Mouse (Mus musculus): ENCODE measurements around the gene Prkag2. TPM values are rescaled to one million over a fixed set of nuclear protein-coding genes. Genes with fewer than 3 reads are reported as not detected.

Prkag2 gene
- total RNA-seq (2021) = 100 to 1,000 TPM; 159 to 167 TPM

- DNase-seq (ENCODE audit: extremely low spot score in 1 of 2, low spot score in 1 of 2) = peak; percentile 24 to 38
These were observed at the start of gene Prkag2 for GRCm38 (mm10) chr5:25100516-25101125. Gene Prkag2 (minus strand): TSS chr5:25100642.

- no peak for DNase-seq (ENCODE audit: extremely low spot score in 1 of 2, low spot score in 1 of 2)
These were observed 49.0 kb upstream of the Prkag2 start for GRCm38 (mm10) chr5:25149331-25149965.

GRCm38 (mm10) chr5:25146705-25147104 lies 46.3 kb upstream of the Prkag2 start:
- no peak for DNase-seq (ENCODE audit: extremely low spot score in 1 of 2, low spot score in 1 of 2)

GRCm38 (mm10) chr5:25127865-25128264 lies 27.4 kb upstream of the Prkag2 start:
- DNase-seq (ENCODE audit: extremely low spot score in 1 of 2, low spot score in 1 of 2) = no peak

- no peak for DNase-seq (ENCODE audit: extremely low spot score in 1 of 2, low spot score in 1 of 2)
These were observed 25.6 kb upstream of the Prkag2 start for GRCm38 (mm10) chr5:25125884-25126560.

- DNase-seq (ENCODE audit: extremely low spot score in 1 of 2, low spot score in 1 of 2) = no peak
These were observed 22.1 kb upstream of the Prkag2 start for GRCm38 (mm10) chr5:25122534-25122933.

- no peak for DNase-seq (ENCODE audit: extremely low spot score in 1 of 2, low spot score in 1 of 2)
These were observed 18.7 kb upstream of the Prkag2 start for GRCm38 (mm10) chr5:25119148-25119547.

GRCm38 (mm10) chr5:25115997-25116396 lies 15.6 kb upstream of the Prkag2 start:
- DNase-seq (ENCODE audit: extremely low spot score in 1 of 2, low spot score in 1 of 2) = peak; percentile 43 to 55

GRCm38 (mm10) chr5:25115216-25115615 lies 14.8 kb upstream of the Prkag2 start:
- DNase-seq (ENCODE audit: extremely low spot score in 1 of 2, low spot score in 1 of 2) = no peak

GRCm38 (mm10) chr5:25114110-25114509 lies 13.7 kb upstream of the Prkag2 start:
- no peak for DNase-seq (ENCODE audit: extremely low spot score in 1 of 2, low spot score in 1 of 2)

GRCm38 (mm10) chr5:25110314-25110713 lies 9.9 kb upstream of the Prkag2 start:
- DNase-seq (ENCODE audit: extremely low spot score in 1 of 2, low spot score in 1 of 2) = no peak

GRCm38 (mm10) chr5:25105748-25106147 lies 5.3 kb upstream of the Prkag2 start:
- DNase-seq (ENCODE audit: extremely low spot score in 1 of 2, low spot score in 1 of 2) = no peak

- peak in 1 of 2 experiments; percentile 44 for DNase-seq (ENCODE audit: extremely low spot score in 1 of 2, low spot score in 1 of 2)
These were observed 683 bp upstream of the Prkag2 start for GRCm38 (mm10) chr5:25101126-25101523.

- DNase-seq (ENCODE audit: extremely low spot score in 1 of 2, low spot score in 1 of 2) = peak in 1 of 2 experiments; percentile 34
These were observed 306 bp downstream of the Prkag2 start for GRCm38 (mm10) chr5:25100157-25100515.

- peak; percentile 44 to 56 for DNase-seq (ENCODE audit: extremely low spot score in 1 of 2, low spot score in 1 of 2)
These were observed 880 bp downstream of the Prkag2 start for GRCm38 (mm10) chr5:25099367-25100156.

GRCm38 (mm10) chr5:25097891-25098290 lies 2.6 kb downstream of the Prkag2 start:
- DNase-seq (ENCODE audit: extremely low spot score in 1 of 2, low spot score in 1 of 2) = no peak

- no peak for DNase-seq (ENCODE audit: extremely low spot score in 1 of 2, low spot score in 1 of 2)
These were observed 4.0 kb downstream of the Prkag2 start for GRCm38 (mm10) chr5:25096431-25096830.

GRCm38 (mm10) chr5:25092630-25093245 lies 7.7 kb downstream of the Prkag2 start:
- DNase-seq (ENCODE audit: extremely low spot score in 1 of 2, low spot score in 1 of 2) = no peak

GRCm38 (mm10) chr5:25089258-25089972 lies 11.0 kb downstream of the Prkag2 start:
- DNase-seq (ENCODE audit: extremely low spot score in 1 of 2, low spot score in 1 of 2) = no peak

- DNase-seq (ENCODE audit: extremely low spot score in 1 of 2, low spot score in 1 of 2) = no peak
These were observed 11.8 kb downstream of the Prkag2 start for GRCm38 (mm10) chr5:25088633-25089032.
